Mouse (Mus musculus) liver, embryonic 14 days (tissue): ENCODE data around the gene Mmachc. TPM values are rescaled to one million over a fixed set of nuclear protein-coding genes. Genes with fewer than 3 reads are reported as not detected.

Experiments used
- polyA plus RNA-seq: library from polyadenylated mRNA; depleted of rRNA; stranded (reverse); fragments of >200 nt; gene quantifications from 2 replicates; pipeline ENCODE4 v1.2.3, GENCODE M21; 2012; rRNA removed

Mmachc gene
- polyA plus RNA-seq = 7.7 and 8.4 TPM in 2 replicates

GRCm38 (mm10) chr4:116708201-116708764 lies at the start of gene Mmachc, which contains the start of gene Ccdc163:
Gene Mmachc, minus strand, starts transcription at chr4:116708406.
Gene Ccdc163, plus strand, starts transcription at chr4:116708509.

GRCm38 (mm10) chr4:116720343-116721097 lies 12.3 kb upstream of the Mmachc start, which contains the start of gene Tesk2:
Gene Tesk2, plus strand, starts transcription at chr4:116720948.

GRCm38 (mm10) chr4:116685402-116686061 lies 22.7 kb downstream of the Mmachc start, which contains the start of gene Prdx1:
Gene Prdx1, plus strand, starts transcription at chr4:116685544.

Other genes with a start within 250 kb of the Mmachc start
- 9.0 and 11.0 TPM in 2 replicates for gene Mast2, start 244.2 kb downstream of the Mmachc start, polyA plus RNA-seq
- 6.4 and 7.2 TPM in 2 replicates for gene Ipp, start 200.9 kb downstream of the Mmachc start, polyA plus RNA-seq
- 8.2 and 10.0 TPM in 2 replicates for gene Tmem69, start 152.5 kb downstream of the Mmachc start, polyA plus RNA-seq
- 13.9 and 17.9 TPM in 2 replicates for gene Gpbp1l1, start 150.7 kb downstream of the Mmachc start, polyA plus RNA-seq
- 1.3 and 1.8 TPM in 2 replicates for gene Ccdc17, start 111.8 kb downstream of the Mmachc start, polyA plus RNA-seq
- gene Nasp, start 80.5 kb downstream of the Mmachc start, polyA plus RNA-seq = 52.2 and 53.4 TPM in 2 replicates
- gene Akr1a1, start 56.7 kb downstream of the Mmachc start, polyA plus RNA-seq = 182 and 209 TPM in 2 replicates
- gene Prdx1, start 22.9 kb downstream of the Mmachc start, polyA plus RNA-seq = 252 and 271 TPM in 2 replicates
- gene Ccdc163, start 103 bp upstream of the Mmachc start, polyA plus RNA-seq = 14.5 and 17.2 TPM in 2 replicates
- gene Tesk2, start 12.5 kb upstream of the Mmachc start, polyA plus RNA-seq = 1.6 and 1.7 TPM in 2 replicates
- gene Toe1, start 99.2 kb upstream of the Mmachc start, polyA plus RNA-seq = 13.7 and 15.7 TPM in 2 replicates
- 3.1 and 3.7 TPM in 2 replicates for gene Mutyh, start 99.3 kb upstream of the Mmachc start, polyA plus RNA-seq
- gene Hpdl, start 113.3 kb upstream of the Mmachc start, polyA plus RNA-seq = 0.15 and 0.16 TPM in 2 replicates
- gene Zswim5, start 169.0 kb upstream of the Mmachc start, polyA plus RNA-seq = 0.03 TPM in 2 replicates